Mouse (Mus musculus): ENCODE measurements at regions not wholly inside any gene's neighbourhood (a gene's known extent, or its start where the extent isn't known, plus 50 kb on each side); places are given as distances from the start of the nearest gene placed in this dataset.

DNA sequence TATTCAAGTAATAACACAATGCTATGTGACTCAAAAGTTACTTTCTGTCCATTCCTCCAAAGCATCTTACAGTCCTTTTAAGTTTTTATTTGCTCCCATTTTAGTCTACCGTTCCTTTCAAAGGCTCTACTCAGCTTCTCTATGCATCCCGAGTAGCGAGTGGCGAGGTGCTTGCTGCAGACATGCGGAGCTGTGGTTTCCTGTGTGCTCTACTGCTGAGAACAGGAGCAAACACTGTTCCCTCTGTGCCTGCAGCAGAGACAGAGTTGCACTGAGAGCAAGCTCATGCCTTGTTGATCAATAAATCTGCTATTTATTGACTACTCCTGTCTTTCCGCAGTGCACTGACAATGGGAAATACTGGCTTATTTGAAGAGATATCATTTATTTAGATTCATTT lies 87.1 kb upstream of the Cryz start:
- in situ Hi-C loops (cut with MboI; ENCODE audit: low pct_ligation_motif_present, low pct_unique_long_range_greater_than_20kb, low sequenced_read_pairs), result no loop called here
- Histone ChIP-seq H3K27me3 (replicated peaks) (no peaks in the 10 kb centered on the region), H3K79me2 (replicated peaks; ENCODE audit: control insufficient read depth, extremely low read depth, insufficient read depth, poor library complexity, severe bottlenecking) (no peaks in the 10 kb centered on the region), H3K27ac (ENCODE audit: insufficient read depth, low read depth) (no peak overlapping the region), H3K4me1 (ENCODE audit: control insufficient read depth in 1 of 2, insufficient read depth in 2 of 2) (peaks cover 0 to 19% of the 10 kb centered on the region in 2 experiments; a peak in 2 of 4 replicates), H3K36me3 (replicated peaks in 1 of 2; ENCODE audit: control insufficient read depth in 1 of 2, insufficient read depth in 1 of 2, low read length in 1 of 2) (no peaks in the 10 kb centered on the region), H3K4me3 (replicated peaks in 1 of 3; ENCODE audit: low read depth in 2 of 3, low read length in 2 of 3, poor library complexity in 1 of 3) (no peak overlapping the region), H3K9me3 (replicated peaks; ENCODE audit: low read length) (no peaks in the 10 kb centered on the region), H3K4me2 (ENCODE audit: insufficient read depth, low read depth, poor library complexity, severe bottlenecking) (no peak overlapping the region), H3K9ac (ENCODE audit: insufficient read depth, low read depth) (no peak overlapping the region)
- dilution Hi-C loops (cut with MboI; ENCODE audit: extremely low pct_ligation_motif_present, extremely low pct_unique_long_range_greater_than_20kb, low sequenced_read_pairs), result no loop called here
- TF ChIP-seq NELFE (IDR thresholded peaks at IDR 0.05; ENCODE audit: low read depth, low read length) (no peak), CTCF (conservative IDR thresholded peaks at IDR 0.05 in 1 of 2, IDR thresholded peaks at IDR 0.05 in 1 of 2; ENCODE audit: low read depth in 2 of 2, low read length in 2 of 2) (no peak), TCF12 (IDR thresholded peaks at IDR 0.05; ENCODE audit: low read depth, low read length) (no peak), MEF2A (IDR thresholded peaks at IDR 0.05; ENCODE audit: borderline replicate concordance, low read depth, low read length) (no peak), ETS1 (conservative IDR thresholded peaks at IDR 0.05; ENCODE audit: low read depth, low read length) (no peak), MXI1 (IDR thresholded peaks at IDR 0.05; ENCODE audit: low read depth, low read length) (no peak)
- no peak for DNase-seq (ENCODE audit: extremely low read depth)

DNA sequence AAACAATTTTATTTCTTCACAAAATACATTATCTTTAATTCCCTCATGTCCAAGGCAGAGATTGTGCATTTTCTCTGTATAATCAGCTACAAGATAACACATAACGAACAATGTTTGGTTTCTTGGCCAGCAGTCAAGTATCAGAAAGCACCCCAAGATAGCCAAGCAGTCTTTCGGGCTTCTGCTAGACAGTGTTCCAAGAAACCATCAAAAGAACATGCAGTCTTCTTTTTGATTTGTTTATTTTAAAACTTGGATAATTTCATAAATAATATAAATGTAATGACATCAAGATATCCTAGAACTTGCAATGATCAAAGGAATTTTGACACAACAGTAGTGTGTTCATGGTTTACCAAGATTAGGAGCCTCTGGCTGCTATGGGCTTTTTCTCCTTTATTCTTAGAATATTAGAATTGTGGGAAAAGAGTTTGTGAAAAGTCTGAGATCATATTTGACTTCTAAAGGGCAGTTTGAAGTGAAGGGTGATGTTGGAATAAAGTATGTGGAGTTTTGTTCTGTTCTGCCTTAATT lies 103.1 kb upstream of the Cryz start:
- no peak for TF ChIP-seq USF2 (conservative IDR thresholded peaks at IDR 0.05; ENCODE audit: low read depth, low read length)
- no peak for TF ChIP-seq MEF2A (IDR thresholded peaks at IDR 0.05; ENCODE audit: borderline replicate concordance, low read depth, low read length)
- no peak for TF ChIP-seq POLR2A (IDR thresholded peaks at IDR 0.05; ENCODE audit: low read depth, low read length)
- TF ChIP-seq MAFK (IDR thresholded peaks at IDR 0.05; ENCODE audit: insufficient replicate concordance, low read length), result no peak
- TF ChIP-seq HCFC1 (IDR thresholded peaks at IDR 0.05; ENCODE audit: low read depth, low read length), result no peak
- TF ChIP-seq ELF1 (IDR thresholded peaks at IDR 0.05; ENCODE audit: low read depth, low read length), result no peak
- TF ChIP-seq KAT2A (IDR thresholded peaks at IDR 0.05; ENCODE audit: insufficient replicate concordance, low read length), result no peak
- TF ChIP-seq CTCF (conservative IDR thresholded peaks at IDR 0.05 in 1 of 2, IDR thresholded peaks at IDR 0.05 in 1 of 2; ENCODE audit: low read depth in 2 of 2, low read length in 2 of 2), result no peak
- TF ChIP-seq TCF12 (IDR thresholded peaks at IDR 0.05; ENCODE audit: low read depth, low read length), result no peak
- TF ChIP-seq CHD2 (IDR thresholded peaks at IDR 0.05; ENCODE audit: low read length), result no peak
- TF ChIP-seq E2F4 (IDR thresholded peaks at IDR 0.05; ENCODE audit: insufficient replicate concordance, low read depth, low read length), result no peak
- TF ChIP-seq GABPA (IDR thresholded peaks at IDR 0.05; ENCODE audit: insufficient replicate concordance, low read depth, low read length), result no peak
- no peak for TF ChIP-seq ZMIZ1 (IDR thresholded peaks at IDR 0.05; ENCODE audit: low read depth, low read length)
- TF ChIP-seq MXI1 (IDR thresholded peaks at IDR 0.05; ENCODE audit: low read depth, low read length), result no peak
- TF ChIP-seq SMC3 (IDR thresholded peaks at IDR 0.05; ENCODE audit: low read depth, low read length), result no peak
- no peak for TF ChIP-seq PAX5 (IDR thresholded peaks at IDR 0.05; ENCODE audit: low read length)
- TF ChIP-seq JUND (conservative IDR thresholded peaks at IDR 0.05; ENCODE audit: low read depth, low read length), result no peak
- no peak for TF ChIP-seq ZNF384 (IDR thresholded peaks at IDR 0.05; ENCODE audit: low read depth, low read length)
- in situ Hi-C loops (cut with MboI; ENCODE audit: low pct_ligation_motif_present, low pct_unique_long_range_greater_than_20kb, low sequenced_read_pairs), result no loop called here

More for the DNA sequence above, 103.1 kb upstream of the Cryz start:
- Histone ChIP-seq H3K4me1 (ENCODE audit: control insufficient read depth in 1 of 2, insufficient read depth in 2 of 2) (no peaks in the 10 kb centered on the region), H3K79me2 (replicated peaks; ENCODE audit: control insufficient read depth, extremely low read depth, insufficient read depth, poor library complexity, severe bottlenecking) (no peaks in the 10 kb centered on the region), H3K9me3 (replicated peaks; ENCODE audit: low read length) (no peaks in the 10 kb centered on the region), H3K36me3 (replicated peaks in 1 of 2; ENCODE audit: control insufficient read depth in 1 of 2, insufficient read depth in 1 of 2, low read length in 1 of 2) (peaks cover 0 to 3% of the 10 kb centered on the region in 2 experiments), H3K27me3 (replicated peaks) (no peaks in the 10 kb centered on the region), H3K27ac (ENCODE audit: insufficient read depth, low read depth) (no peak overlapping the region), H3K4me2 (ENCODE audit: insufficient read depth, low read depth, poor library complexity, severe bottlenecking) (no peak overlapping the region), H3K4me3 (replicated peaks in 1 of 3; ENCODE audit: low read depth in 2 of 3, low read length in 2 of 3, poor library complexity in 1 of 3) (no peak overlapping the region), H3K9ac (ENCODE audit: insufficient read depth, low read depth) (no peak overlapping the region)
- dilution Hi-C loops (cut with MboI; ENCODE audit: extremely low pct_ligation_motif_present, extremely low pct_unique_long_range_greater_than_20kb, low sequenced_read_pairs), result no loop called here
- no peak for DNase-seq (ENCODE audit: extremely low read depth)

Data from CH12.LX (cell line).